Mouse (Mus musculus) stomach, embryonic 16.5 days (tissue): ENCODE data around the gene Etl4. TPM values are rescaled to one million over a fixed set of nuclear protein-coding genes. Genes with fewer than 3 reads are reported as not detected.
"Not testable (repeated sequence)": the region's sequence is repeated elsewhere in the genome, so short reads cannot be mapped to it uniquely, and the experiment has no call there.

ENCODE experiments used
- ATAC-seq: fragments of 200-750 bp; cut with Nextera tagmentation; 2 replicates; pipeline ENCODE4 v1.8.0; 2017; ENCODE audit warnings: moderate number of reproducible peaks, moderate TSS enrichment; ENCODE audit not compliant: insufficient read depth, low FRiP score
- H3K27ac ChIP-seq: fragments of 300-500 bp; sonication (generic); 2 replicates; pipeline ENCODE4 v1.5.1; 2014; ENCODE audit warnings: low read length
- H3K27me3 ChIP-seq: fragments of 300-500 bp; sonication (generic); 2 replicates; pipeline ENCODE4 v1.6.1; 2014; ENCODE audit warnings: low read length, control low read depth, mixed read lengths; ENCODE audit not compliant: control insufficient read depth, insufficient read depth
- H3K36me3 ChIP-seq: fragments of 300-500 bp; sonication (generic); 2 replicates; pipeline ENCODE4 v1.6.1; 2014; ENCODE audit warnings: low read length; ENCODE audit not compliant: control insufficient read depth, insufficient read depth
- H3K4me1 ChIP-seq: fragments of 300-500 bp; sonication (generic); 2 replicates; pipeline ENCODE4 v1.6.1; 2014; ENCODE audit warnings: low read length, control low read depth, mixed read lengths; ENCODE audit not compliant: control insufficient read depth, insufficient read depth
- H3K4me2 ChIP-seq: fragments of 300-500 bp; sonication (generic); 2 replicates; pipeline ENCODE4 v1.6.1; 2014; ENCODE audit warnings: low read depth, low read length, mixed read lengths
- H3K4me3 ChIP-seq: fragments of 300-500 bp; sonication (generic); replicated peaks from 2 replicates; pipeline ENCODE4 v1.5.1; 2014; ENCODE audit warnings: mild to moderate bottlenecking, low read length
- H3K9ac ChIP-seq: fragments of 300-500 bp; sonication (generic); 2 replicates; pipeline ENCODE4 v1.6.1; 2014; ENCODE audit warnings: low read length
- H3K9me3 ChIP-seq: fragments of 300-500 bp; sonication (generic); replicated peaks from 2 replicates; pipeline ENCODE4 v1.6.1; 2016; ENCODE audit warnings: low read length, control low read depth; ENCODE audit not compliant: control insufficient read depth
- WGBS: fragments of 180-500 bp; shearing (Covaris S2); extraction: QIAGEN DNeasy Blood & Tissue Kit; methylation state at CpG from one replicate; pipeline ENCODE4 v1.1.7; 2014; 5-methylcytosine and 5-hydroxymethylcytosine counted together
- polyA plus RNA-seq: library from polyadenylated mRNA; unstranded; fragments of >200 nt; fragmentation: Nextera tagmentation; extraction: Ambion mirVana; gene quantifications from 2 replicates; pipeline ENCODE4 v1.2.1, GENCODE M21; 2015

Etl4 gene
- polyA plus RNA-seq, 1 experiment from 2014 or later: 37.3 TPM

- not testable (repeated sequence) for H3K36me3 ChIP-seq, H3K27me3 ChIP-seq, H3K4me2 ChIP-seq, H3K4me3 ChIP-seq, H3K4me1 ChIP-seq, ATAC-seq, H3K27ac ChIP-seq, H3K9me3 ChIP-seq, H3K9ac ChIP-seq
- whole genome bisulfite sequencing: 87% methylated on average over 5 of the region's 5 CpGs
Observed at GRCm38 (mm10) chr2:20180561-20180960, 271.0 kb downstream of the Etl4 start.

- not testable (repeated sequence) for H3K4me3 ChIP-seq, H3K9me3 ChIP-seq, H3K36me3 ChIP-seq, H3K27ac ChIP-seq, H3K27me3 ChIP-seq, H3K4me2 ChIP-seq, H3K9ac ChIP-seq, ATAC-seq, H3K4me1 ChIP-seq
- WGBS: 84% methylated on average over 7 of the region's 7 CpGs
Observed at GRCm38 (mm10) chr2:20187223-20187622, 277.6 kb downstream of the Etl4 start.

GRCm38 (mm10) chr2:20203011-20203410 is 293.4 kb downstream of the Etl4 start:
- no peak overlapping the region for H3K4me2 ChIP-seq
- H3K9me3 ChIP-seq: no peaks in the 10 kb centered on the region
- H3K27me3 ChIP-seq: no peaks in the 10 kb centered on the region
- no peak overlapping the region for H3K9ac ChIP-seq
- H3K4me1 ChIP-seq: no peaks in the 10 kb centered on the region
- no peaks in the 10 kb centered on the region for H3K36me3 ChIP-seq
- no peak overlapping the region for H3K27ac ChIP-seq
- no peak for ATAC-seq
- WGBS: 89% methylated on average over 7 of the region's 7 CpGs
- no peak overlapping the region for H3K4me3 ChIP-seq

GRCm38 (mm10) chr2:20206647-20207046 is 297.1 kb downstream of the Etl4 start:
- no peaks in the 10 kb centered on the region for H3K9me3 ChIP-seq
- H3K27me3 ChIP-seq: no peaks in the 10 kb centered on the region
- H3K27ac ChIP-seq: no peak overlapping the region
- no peaks in the 10 kb centered on the region for H3K4me1 ChIP-seq
- H3K9ac ChIP-seq: no peak overlapping the region
- 28% methylated on average over 1 of the region's 1 CpGs for WGBS
- H3K36me3 ChIP-seq: no peaks in the 10 kb centered on the region
- ATAC-seq: no peak
- H3K4me2 ChIP-seq: no peak overlapping the region
- no peak overlapping the region for H3K4me3 ChIP-seq

- H3K4me2 ChIP-seq: no peak overlapping the region
- no peak for ATAC-seq
- no peaks in the 10 kb centered on the region for H3K4me1 ChIP-seq
- H3K27me3 ChIP-seq: no peaks in the 10 kb centered on the region
- WGBS: 72% methylated on average over 3 of the region's 3 CpGs
- no peaks in the 10 kb centered on the region for H3K36me3 ChIP-seq
- no peak overlapping the region for H3K27ac ChIP-seq
- H3K9me3 ChIP-seq: no peaks in the 10 kb centered on the region
- no peak overlapping the region for H3K4me3 ChIP-seq
- no peak overlapping the region for H3K9ac ChIP-seq
Observed at GRCm38 (mm10) chr2:20208683-20209194, 299.2 kb downstream of the Etl4 start.

GRCm38 (mm10) chr2:20209359-20209758 is 299.8 kb downstream of the Etl4 start:
- H3K4me2 ChIP-seq: no peak overlapping the region
- 64% methylated on average over 4 of the region's 4 CpGs for WGBS
- H3K4me3 ChIP-seq: no peak overlapping the region
- no peak overlapping the region for H3K9ac ChIP-seq
- H3K4me1 ChIP-seq: no peaks in the 10 kb centered on the region
- no peaks in the 10 kb centered on the region for H3K27me3 ChIP-seq
- H3K9me3 ChIP-seq: no peaks in the 10 kb centered on the region
- H3K27ac ChIP-seq: no peak overlapping the region
- ATAC-seq: no peak
- H3K36me3 ChIP-seq: no peaks in the 10 kb centered on the region

- Histone ChIP-seq H3K4me1 (no peaks in the 10 kb centered on the region), H3K9ac (no peak overlapping the region), H3K4me3 (no peak overlapping the region), H3K9me3 (no peaks in the 10 kb centered on the region), H3K27ac (no peak overlapping the region), H3K36me3 (no peaks in the 10 kb centered on the region), H3K4me2 (no peak overlapping the region), H3K27me3 (no peaks in the 10 kb centered on the region)
- WGBS: 87% methylated on average over 2 of the region's 2 CpGs
- ATAC-seq: no peak
Observed at GRCm38 (mm10) chr2:20216275-20216674, 306.7 kb downstream of the Etl4 start.

- ATAC-seq: no peak
- no peak overlapping the region for H3K4me2 ChIP-seq
- 87% methylated on average over 5 of the region's 5 CpGs for WGBS
Observed at GRCm38 (mm10) chr2:20216686-20217437, 307.3 kb downstream of the Etl4 start.

GRCm38 (mm10) chr2:20231371-20231770 is 321.8 kb downstream of the Etl4 start:
- Histone ChIP-seq H3K27me3 (no peaks in the 10 kb centered on the region), H3K4me2 (no peak overlapping the region), H3K4me1 (no peaks in the 10 kb centered on the region), H3K9me3 (no peaks in the 10 kb centered on the region), H3K9ac (no peak overlapping the region), H3K36me3 (no peaks in the 10 kb centered on the region), H3K27ac (no peak overlapping the region), H3K4me3 (no peak overlapping the region)
- 45% methylated on average over 4 of the region's 4 CpGs for WGBS
- no peak for ATAC-seq

More at GRCm38 (mm10) chr2:20216686-20217437, 307.3 kb downstream of the Etl4 start:
- Histone ChIP-seq H3K4me3 (no peak overlapping the region), H3K4me1 (no peaks in the 10 kb centered on the region), H3K27me3 (no peaks in the 10 kb centered on the region), H3K27ac (no peak overlapping the region), H3K9me3 (no peaks in the 10 kb centered on the region), H3K36me3 (no peaks in the 10 kb centered on the region), H3K9ac (no peak overlapping the region)
